Comparison of ENCODE assay signal across 8 mouse cellular contexts in genomic region chr7:28812949-28813348, GRCm38 (mm10). TPM values are rescaled to one million over a fixed set of nuclear protein-coding genes. Genes with fewer than 3 reads are reported as not detected.
DNase-seq lines count a peak whose midpoint lies in the region; ATAC-seq and TF ChIP-seq lines count a peak whose summit lies in the region.

No protein-coding gene starts in this region.

- peak overlapping the region; percentile 69 for H3K4me2 ChIP-seq in forebrain, postnatal 0 days (ENCODE audit: low read depth)
- H3K4me2 ChIP-seq in liver, embryonic 12.5 days, result peak overlapping the region; percentile 93
- peak overlapping the region; percentile 99 for H3K4me2 ChIP-seq in stomach, embryonic 16.5 days (ENCODE audit: low read depth, low read length)

- 74% methylated on average over 5 of the region's 5 CpGs for WGBS in forebrain, postnatal 0 days
- WGBS in liver, embryonic 12.5 days (ENCODE audit: insufficient replicate concordance), result 64% methylated on average over 5 of the region's 5 CpGs
- WGBS in stomach, embryonic 16.5 days, result 53% methylated on average over 5 of the region's 5 CpGs

- ATAC-seq in megakaryocyte, adult 5-6 weeks (ENCODE audit: poor library complexity, severe bottlenecking), result no peak
- ATAC-seq in forebrain, postnatal 0 days, result no peak
- ATAC-seq in liver, embryonic 12.5 days, result no peak
- no peak for ATAC-seq in stomach, embryonic 16.5 days (ENCODE audit: insufficient read depth, low FRiP score)

- peaks cover 62% of the 10 kb centered on the region for H3K36me3 ChIP-seq in megakaryocyte, embryonic 14.5 days (replicated peaks; ENCODE audit: low read length)
- peaks cover 49% of the 10 kb centered on the region for H3K36me3 ChIP-seq in forebrain, postnatal 0 days (ENCODE audit: insufficient read depth)
- peaks cover 63% of the 10 kb centered on the region for H3K36me3 ChIP-seq in liver, embryonic 12.5 days
- H3K36me3 ChIP-seq in stomach, embryonic 16.5 days (ENCODE audit: control insufficient read depth, insufficient read depth, low read length), result peaks cover 42% of the 10 kb centered on the region

- no peak for TF ChIP-seq CTCF in forebrain, postnatal 0 days (IDR thresholded peaks at IDR 0.05; ENCODE audit: low read depth)

- no peaks in the 10 kb centered on the region for H3K9me3 ChIP-seq in megakaryocyte, embryonic 14.5 days
- no peaks in the 10 kb centered on the region for H3K9me3 ChIP-seq in forebrain, postnatal 0 days (ENCODE audit: low read length)
- no peaks in the 10 kb centered on the region for H3K9me3 ChIP-seq in liver, embryonic 12.5 days (replicated peaks)
- no peaks in the 10 kb centered on the region for H3K9me3 ChIP-seq in stomach, embryonic 16.5 days (replicated peaks; ENCODE audit: control insufficient read depth, low read length)

- no peaks in the 10 kb centered on the region for H3K27me3 ChIP-seq in megakaryocyte, embryonic 14.5 days (replicated peaks)
- H3K27me3 ChIP-seq in forebrain, postnatal 0 days (ENCODE audit: insufficient read depth, low read length), result no peaks in the 10 kb centered on the region
- no peaks in the 10 kb centered on the region for H3K27me3 ChIP-seq in liver, embryonic 12.5 days (replicated peaks)
- no peaks in the 10 kb centered on the region for H3K27me3 ChIP-seq in stomach, embryonic 16.5 days (ENCODE audit: control insufficient read depth, insufficient read depth, low read length)

- peaks cover 71% of the 10 kb centered on the region for H3K4me1 ChIP-seq in megakaryocyte, embryonic 14.5 days
- H3K4me1 ChIP-seq in forebrain, postnatal 0 days (ENCODE audit: insufficient read depth), result peaks cover 14% of the 10 kb centered on the region
- H3K4me1 ChIP-seq in liver, embryonic 12.5 days, result peaks cover 68% of the 10 kb centered on the region
- peaks cover 54% of the 10 kb centered on the region for H3K4me1 ChIP-seq in stomach, embryonic 16.5 days (ENCODE audit: control insufficient read depth, insufficient read depth, low read length)

- no peak overlapping the region for H3K27ac ChIP-seq in forebrain, postnatal 0 days (ENCODE audit: low read depth, low read length)
- H3K27ac ChIP-seq in liver, embryonic 12.5 days, result 0 out of 2 replicates have a peak overlapping the region, but pooled peaks have one; percentile 97
- 0 out of 2 replicates have a peak overlapping the region, but pooled peaks have one; percentile 99 for H3K27ac ChIP-seq in stomach, embryonic 16.5 days (ENCODE audit: low read length)

- peak overlapping the region; percentile 99 for H3K4me3 ChIP-seq in megakaryocyte, embryonic 14.5 days (replicated peaks)
- no peak overlapping the region for H3K4me3 ChIP-seq in forebrain, postnatal 0 days (ENCODE audit: low read depth, low read length)
- H3K4me3 ChIP-seq in liver, embryonic 12.5 days, result peak overlapping the region; percentile 93
- H3K4me3 ChIP-seq in stomach, embryonic 16.5 days (replicated peaks; ENCODE audit: low read length), result peak overlapping the region; percentile 85

- DNase-seq in forebrain, postnatal 0 days, result no peak
- DNase-seq in right cerebral cortex, postnatal 36 days (ENCODE audit: low spot score in 2 of 2), result no peak
- DNase-seq in right cerebral cortex, postnatal 14 days, result no peak
- no peak for DNase-seq in adrenal gland, postnatal 10 days

- H3K9ac ChIP-seq in forebrain, postnatal 0 days, result no peak overlapping the region
- H3K9ac ChIP-seq in liver, embryonic 12.5 days, result peak overlapping the region; percentile 94
- peak overlapping the region; percentile 79 for H3K9ac ChIP-seq in stomach, embryonic 16.5 days (ENCODE audit: low read length)

RNA-seq across cellular contexts. Expression of gene Hnrnpl, which starts 4.6 kb away (rescaled TPM):
- polyA plus RNA-seq in megakaryocyte, embryonic 14.5 days (2012; ENCODE audit: insufficient read depth, low replicate concordance), result 226 and 241 TPM in 2 replicates
- 275 and 307 TPM in 2 replicates for total RNA-seq in megakaryocyte, adult 5-6 weeks (2015)
- 187 and 291 TPM in 2 replicates for total RNA-seq in megakaryocyte, adult 5-6 weeks (2017)
- 261 and 264 TPM in 2 replicates for total RNA-seq in forebrain, postnatal 0 days (2014; rRNA removed)
- polyA plus RNA-seq in forebrain, postnatal 0 days (2015; fragmentation: Nextera tagmentation; extraction: Ambion mirVana), result 172 TPM in 2 replicates
- 186 and 188 TPM in 2 replicates for polyA plus RNA-seq in liver, embryonic 12.5 days (2016; fragmentation: Nextera tagmentation; extraction: Ambion mirVana)
- polyA plus RNA-seq in stomach, embryonic 16.5 days (2015; fragmentation: Nextera tagmentation; extraction: Ambion mirVana), result 170 and 200 TPM in 2 replicates
- total RNA-seq in adrenal gland, postnatal 10 days (2021), result 100 to 1,000 TPM; 459 to 528 TPM

RNA-seq across cellular contexts. Expression of gene Ech1, which starts 12.1 kb away (rescaled TPM):
- 12.0 and 64.8 TPM in 2 replicates for polyA plus RNA-seq in megakaryocyte, embryonic 14.5 days (2012; ENCODE audit: insufficient read depth, low replicate concordance)
- total RNA-seq in megakaryocyte, adult 5-6 weeks (2015), result 119 TPM in 2 replicates
- total RNA-seq in megakaryocyte, adult 5-6 weeks (2017), result 78.8 and 82.8 TPM in 2 replicates
- total RNA-seq in forebrain, postnatal 0 days (2014; rRNA removed), result 79.6 and 88.3 TPM in 2 replicates
- 101 and 110 TPM in 2 replicates for polyA plus RNA-seq in forebrain, postnatal 0 days (2015; fragmentation: Nextera tagmentation; extraction: Ambion mirVana)
- 72.3 and 73.6 TPM in 2 replicates for polyA plus RNA-seq in liver, embryonic 12.5 days (2016; fragmentation: Nextera tagmentation; extraction: Ambion mirVana)
- 227 and 230 TPM in 2 replicates for polyA plus RNA-seq in stomach, embryonic 16.5 days (2015; fragmentation: Nextera tagmentation; extraction: Ambion mirVana)
- total RNA-seq in adrenal gland, postnatal 10 days (2021), result 1,000 to 10,000 TPM; 1,178 to 1,235 TPM

RNA-seq across cellular contexts. Expression of gene Lgals4, which starts 20.7 kb away (rescaled TPM):
- 1.3 TPM in 1 of 2 replicates, not detected in the other for polyA plus RNA-seq in megakaryocyte, embryonic 14.5 days (2012; ENCODE audit: insufficient read depth, low replicate concordance)
- 3.1 and 13.4 TPM in 2 replicates for total RNA-seq in megakaryocyte, adult 5-6 weeks (2015)
- 5.2 and 5.9 TPM in 2 replicates for total RNA-seq in megakaryocyte, adult 5-6 weeks (2017)
- 2.4 and 5.2 TPM in 2 replicates for total RNA-seq in forebrain, postnatal 0 days (2014; rRNA removed)
- 3.3 and 3.5 TPM in 2 replicates for polyA plus RNA-seq in forebrain, postnatal 0 days (2015; fragmentation: Nextera tagmentation; extraction: Ambion mirVana)
- 2.7 and 3.6 TPM in 2 replicates for polyA plus RNA-seq in liver, embryonic 12.5 days (2016; fragmentation: Nextera tagmentation; extraction: Ambion mirVana)
- polyA plus RNA-seq in stomach, embryonic 16.5 days (2015; fragmentation: Nextera tagmentation; extraction: Ambion mirVana), result 353 and 382 TPM in 2 replicates
- total RNA-seq in adrenal gland, postnatal 10 days (2021), result 10 to 100 TPM; 25.9 to 55.7 TPM

RNA-seq across cellular contexts. Expression of gene Rinl, which starts 24.2 kb away (rescaled TPM):
- 30.8 and 66.7 TPM in 2 replicates for polyA plus RNA-seq in megakaryocyte, embryonic 14.5 days (2012; ENCODE audit: insufficient read depth, low replicate concordance)
- total RNA-seq in megakaryocyte, adult 5-6 weeks (2015), result 64.9 and 68.8 TPM in 2 replicates
- total RNA-seq in megakaryocyte, adult 5-6 weeks (2017), result 62.6 and 71.5 TPM in 2 replicates
- 2.1 and 2.2 TPM in 2 replicates for total RNA-seq in forebrain, postnatal 0 days (2014; rRNA removed)
- 1.6 TPM in 2 replicates for polyA plus RNA-seq in forebrain, postnatal 0 days (2015; fragmentation: Nextera tagmentation; extraction: Ambion mirVana)
- polyA plus RNA-seq in liver, embryonic 12.5 days (2016; fragmentation: Nextera tagmentation; extraction: Ambion mirVana), result 14.5 and 16.1 TPM in 2 replicates
- 5.0 and 5.9 TPM in 2 replicates for polyA plus RNA-seq in stomach, embryonic 16.5 days (2015; fragmentation: Nextera tagmentation; extraction: Ambion mirVana)
- total RNA-seq in adrenal gland, postnatal 10 days (2021), result 1 to 10 TPM; 3.7 to 4.9 TPM

RNA-seq across cellular contexts. Expression of gene Nfkbib, which starts 45.6 kb away (rescaled TPM):
- polyA plus RNA-seq in megakaryocyte, embryonic 14.5 days (2012; ENCODE audit: insufficient read depth, low replicate concordance), result 239 and 363 TPM in 2 replicates
- 15.5 and 19.5 TPM in 2 replicates for total RNA-seq in megakaryocyte, adult 5-6 weeks (2015)
- 13.3 and 15.6 TPM in 2 replicates for total RNA-seq in megakaryocyte, adult 5-6 weeks (2017)
- 18.0 and 19.2 TPM in 2 replicates for total RNA-seq in forebrain, postnatal 0 days (2014; rRNA removed)
- polyA plus RNA-seq in forebrain, postnatal 0 days (2015; fragmentation: Nextera tagmentation; extraction: Ambion mirVana), result 59.8 and 75.4 TPM in 2 replicates
- polyA plus RNA-seq in liver, embryonic 12.5 days (2016; fragmentation: Nextera tagmentation; extraction: Ambion mirVana), result 41.6 and 43.1 TPM in 2 replicates
- polyA plus RNA-seq in stomach, embryonic 16.5 days (2015; fragmentation: Nextera tagmentation; extraction: Ambion mirVana), result 37.2 and 38.9 TPM in 2 replicates
- 10 to 100 TPM; 25.1 to 25.3 TPM for total RNA-seq in adrenal gland, postnatal 10 days (2021)

Comparison
In these comparisons a context has a peak if more than half of its experiments do, and no peak if none do; other contexts are left out.
1. RNA of gene Lgals4, which starts 20.7 kb away (polyA plus RNA-seq): 353 to 382 TPM in stomach, embryonic 16.5 days; 2.7 to 3.6 TPM in liver, embryonic 12.5 days, 3.3 to 3.5 TPM in forebrain, postnatal 0 days and 1.3 TPM in megakaryocyte, embryonic 14.5 days; every median in the first group is over 10 times any median in the second.
2. Peak in every context shown above with its lines, with median percentiles within 50 percentile points of each other: H3K4me2 ChIP-seq.